Mouse (Mus musculus) lung, adult 18-20 months (tissue): ENCODE results near the gene Zfp472.

Source experiments
- DNase-seq, 2 experiments: peaks; one replicate each; pipeline ENCODE4 v3.0.0; 2022; ENCODE audit warnings: mixed read lengths in 2 of 2

Gene Zfp472

DNA sequence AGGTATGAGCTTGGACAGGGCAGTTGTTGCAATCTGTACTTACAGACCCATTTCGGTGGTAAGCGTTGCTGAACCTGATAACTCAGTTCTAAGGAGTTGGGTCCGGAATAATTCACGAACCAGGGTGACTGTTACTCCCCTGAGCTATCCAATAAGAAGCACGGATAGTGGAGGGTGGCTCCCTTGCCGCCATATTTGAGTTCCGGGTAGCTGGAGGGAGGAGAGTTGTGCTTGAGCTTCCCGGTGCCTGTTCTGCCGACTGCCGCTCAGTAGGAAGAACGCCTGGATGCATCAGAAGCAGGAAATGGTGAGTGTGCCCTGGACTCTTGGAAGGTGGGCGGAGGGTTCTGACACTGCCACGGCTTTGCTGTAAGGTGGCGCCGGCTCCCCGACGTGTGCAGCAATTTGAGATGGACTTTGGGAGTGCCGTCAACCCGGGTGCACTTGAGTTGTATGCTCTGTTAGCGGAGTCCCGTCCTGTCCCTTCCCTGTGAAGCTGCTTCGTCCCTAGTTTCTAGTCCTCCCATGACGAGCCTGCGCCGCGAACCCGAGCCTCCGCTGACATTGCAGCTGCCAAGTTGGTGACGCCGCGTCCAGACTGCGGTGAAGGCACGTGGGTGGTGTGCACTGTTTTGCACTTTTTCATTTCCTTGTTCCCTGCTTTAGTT is at the start of gene Zfp472:
TSS of gene Zfp472 (plus strand) at position 192 of the 668 bp plus-strand sequence.
- peak; percentile 93 to 94 for DNase-seq

DNA sequence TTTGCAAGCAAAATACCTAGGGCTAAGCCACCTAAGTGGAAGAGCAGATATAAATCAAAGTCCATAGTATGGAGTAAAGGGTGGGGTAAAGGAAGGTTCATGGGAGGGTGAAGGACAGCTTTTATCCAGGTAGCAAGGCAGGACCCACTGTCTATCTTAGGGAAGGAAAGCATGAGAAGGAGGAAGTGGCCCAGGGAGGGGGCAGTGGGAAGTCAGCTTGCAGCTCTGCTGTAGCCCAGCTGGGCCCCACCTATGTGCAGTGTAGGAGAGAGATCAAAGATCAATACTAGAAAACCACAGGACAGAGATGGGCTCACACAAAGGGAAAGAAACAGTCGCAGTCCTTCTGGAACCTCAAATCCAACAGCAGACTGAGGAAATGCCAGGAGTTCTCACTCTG is 49.5 kb upstream of the Zfp472 start:
- no peak for DNase-seq

DNA sequence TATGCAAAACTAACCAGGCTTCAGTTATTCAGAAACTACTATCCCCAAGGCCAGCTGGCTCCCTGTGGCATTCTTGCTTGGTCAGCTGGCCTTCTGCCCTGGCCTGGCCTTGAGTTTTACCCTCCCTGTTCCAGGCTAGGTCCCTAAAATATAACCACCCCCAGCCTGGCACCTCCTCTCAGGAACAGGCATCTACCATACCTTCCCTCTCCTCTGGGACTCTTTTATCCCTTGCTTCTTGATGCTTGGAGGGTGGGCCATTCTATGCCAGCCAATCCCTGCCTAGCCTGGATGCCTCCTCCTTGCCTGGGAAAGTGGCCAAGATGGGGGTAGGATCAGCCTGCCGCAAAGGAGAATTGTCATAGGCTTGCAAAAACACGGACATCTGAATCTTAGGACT is 48.5 kb upstream of the Zfp472 start, which contains the start of gene Cyp4f14:
TSS of gene Cyp4f14 (minus strand) at position 212 of the 400 bp plus-strand sequence.
- DNase-seq = no peak

DNA sequence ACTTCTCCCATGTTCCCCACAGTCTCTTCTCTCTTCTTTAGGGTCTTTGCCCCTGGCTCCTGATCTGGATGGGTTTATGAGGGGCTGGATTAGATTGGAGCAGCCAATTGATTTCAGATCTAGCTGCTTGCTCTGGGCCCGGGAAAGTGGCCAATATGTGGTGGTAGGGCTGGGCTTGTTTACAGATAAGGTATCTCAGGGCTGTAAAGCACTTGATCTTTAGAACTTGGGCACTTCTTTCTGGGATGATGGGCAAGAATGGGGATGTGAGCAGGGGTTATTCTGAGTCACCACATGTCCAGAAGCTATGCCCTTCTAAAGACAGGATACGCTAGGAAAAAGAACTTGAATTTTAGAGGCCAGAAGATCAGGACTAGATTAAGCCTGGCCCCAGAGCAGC is 46.5 kb upstream of the Zfp472 start:
- no peak for DNase-seq

DNA sequence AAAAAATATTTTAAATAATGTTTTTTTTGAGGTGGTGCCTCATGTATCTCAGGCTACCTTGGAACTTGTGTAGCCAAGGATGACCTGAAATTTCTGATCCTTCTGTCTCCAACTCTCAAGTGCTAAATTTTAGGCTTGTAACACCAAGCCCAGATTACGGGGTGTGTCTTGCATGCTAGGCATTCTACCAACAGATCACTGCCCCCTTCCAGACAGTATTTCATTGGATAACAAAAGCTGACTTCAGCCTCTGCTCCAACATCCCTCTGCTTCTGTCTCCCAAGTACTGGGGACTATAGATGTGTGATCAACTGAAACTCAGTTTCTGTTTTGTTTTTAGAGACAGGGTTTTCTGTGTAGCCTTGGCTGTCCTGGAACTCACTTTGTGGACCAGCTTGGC is 41.9 kb upstream of the Zfp472 start:
- DNase-seq = no peak

DNA sequence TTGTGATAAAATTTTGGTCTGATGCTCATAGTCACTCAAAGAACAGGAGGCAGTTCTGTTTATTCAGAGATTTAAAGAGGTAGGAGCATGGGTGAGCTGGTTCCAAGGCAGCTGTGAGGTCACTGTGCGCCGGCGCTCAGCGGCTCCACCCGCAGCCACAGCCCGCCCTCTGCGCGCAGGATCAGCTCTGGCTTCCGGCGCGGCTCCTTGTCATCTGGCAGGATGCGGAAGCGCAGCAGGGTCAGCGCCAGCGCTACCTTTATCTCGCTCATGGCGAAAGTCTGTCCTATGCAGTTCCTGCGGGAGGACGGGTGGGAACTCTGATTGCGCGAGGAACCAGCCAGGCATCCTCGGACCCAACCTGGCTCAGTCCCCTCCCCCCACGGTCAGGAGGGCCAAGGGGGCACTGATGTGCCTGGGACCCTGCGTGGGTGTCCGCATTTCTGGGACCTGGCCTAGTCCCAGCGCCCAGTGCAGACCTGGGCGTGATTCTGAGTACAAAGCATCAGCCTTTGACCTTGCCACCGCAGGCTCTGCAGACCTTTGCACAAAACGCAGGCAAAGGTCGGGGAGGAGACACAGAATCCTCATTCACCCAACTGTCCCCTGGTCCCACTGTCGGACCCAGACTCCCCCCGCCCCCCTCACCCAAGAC is 40.8 kb upstream of the Zfp472 start:
- peak; percentile 74 to 84 for DNase-seq

DNA sequence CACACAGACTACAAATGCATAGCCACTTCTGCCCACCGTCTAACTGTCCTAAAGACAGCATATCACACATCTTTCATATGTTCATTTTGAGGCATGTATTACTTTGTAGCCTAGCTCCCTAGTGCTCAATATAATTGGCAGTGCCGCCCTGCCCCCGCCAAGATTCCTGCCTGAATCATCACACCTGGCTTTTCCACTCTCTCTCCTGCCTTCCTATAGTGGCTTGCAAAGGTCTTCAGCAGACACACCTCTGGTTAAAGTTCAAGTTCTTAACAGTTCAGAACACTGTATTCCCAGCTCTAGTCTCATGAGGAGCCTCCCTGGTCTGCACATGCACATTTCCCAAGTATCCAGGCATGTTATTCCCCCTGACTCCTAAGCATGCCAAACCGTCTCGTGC is 37.8 kb upstream of the Zfp472 start:
- DNase-seq = no peak

DNA sequence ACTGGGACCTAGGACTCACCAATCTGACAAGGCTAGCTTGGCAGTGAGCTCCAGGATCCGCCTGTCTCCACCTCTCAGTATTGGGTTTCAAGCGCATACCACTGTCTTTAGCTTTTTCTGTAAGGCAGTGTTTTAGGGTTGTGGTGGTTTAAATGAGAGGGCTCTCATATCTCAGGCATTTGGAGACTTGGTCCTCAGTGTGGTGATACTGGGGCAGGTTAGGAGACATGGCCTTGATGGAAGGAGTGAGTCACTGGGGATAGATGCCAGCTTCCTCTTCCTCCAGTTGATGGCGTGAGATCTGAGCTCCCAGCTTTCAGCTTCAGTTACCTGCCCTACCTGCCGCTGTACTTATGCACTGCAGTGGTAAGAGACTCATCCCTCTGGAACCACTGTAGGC is 25.8 kb upstream of the Zfp472 start:
- no peak for DNase-seq

DNA sequence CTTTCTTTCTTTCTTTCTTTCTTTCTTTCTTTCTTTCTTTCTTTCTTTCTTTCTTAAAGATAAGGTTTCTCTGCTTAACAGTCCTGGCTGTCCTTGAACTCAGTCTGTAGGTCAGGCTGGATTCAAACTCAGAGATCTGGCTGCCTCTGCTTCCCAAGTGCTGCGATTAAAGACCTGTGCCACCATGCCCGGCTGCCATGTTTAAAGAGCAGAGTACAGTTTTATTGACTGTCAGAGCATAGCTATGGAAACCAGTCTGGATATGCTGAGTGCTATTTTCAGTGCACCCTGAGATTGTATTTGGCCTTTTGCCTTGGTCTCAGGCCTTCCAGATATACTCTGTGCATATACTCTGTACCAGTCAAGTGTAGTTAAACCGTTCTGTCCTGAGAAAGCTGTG is 22.0 kb upstream of the Zfp472 start:
- DNase-seq = no peak

DNA sequence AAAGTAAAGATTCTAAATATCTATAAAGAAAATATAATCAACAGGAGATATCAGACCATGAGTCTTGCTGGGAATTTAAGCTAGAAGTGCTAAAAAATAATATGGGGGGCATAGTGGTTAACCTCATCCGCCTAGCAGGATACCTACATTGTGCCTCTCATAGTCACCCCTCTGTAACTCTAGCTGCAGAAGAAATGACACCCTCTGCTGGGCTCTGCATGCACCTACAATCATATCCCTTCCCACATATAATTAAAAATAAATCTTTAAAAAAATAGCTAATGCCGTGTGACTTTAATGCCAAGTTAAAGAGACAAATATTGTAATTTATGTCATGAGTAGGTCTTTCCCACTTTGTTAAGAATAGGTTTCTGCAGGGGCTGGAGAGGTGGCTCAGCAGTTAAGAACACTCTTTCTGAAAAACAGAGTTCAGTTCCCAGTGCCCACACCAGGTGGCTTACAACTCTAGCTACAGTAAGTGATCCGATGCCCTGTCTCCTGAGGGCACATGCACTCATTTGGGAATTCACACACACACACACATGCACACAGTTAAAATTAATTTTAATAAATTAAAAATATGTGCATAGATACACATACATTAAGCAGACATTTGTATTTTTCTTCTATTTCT is 21.1 kb upstream of the Zfp472 start:
- DNase-seq = no peak

DNA sequence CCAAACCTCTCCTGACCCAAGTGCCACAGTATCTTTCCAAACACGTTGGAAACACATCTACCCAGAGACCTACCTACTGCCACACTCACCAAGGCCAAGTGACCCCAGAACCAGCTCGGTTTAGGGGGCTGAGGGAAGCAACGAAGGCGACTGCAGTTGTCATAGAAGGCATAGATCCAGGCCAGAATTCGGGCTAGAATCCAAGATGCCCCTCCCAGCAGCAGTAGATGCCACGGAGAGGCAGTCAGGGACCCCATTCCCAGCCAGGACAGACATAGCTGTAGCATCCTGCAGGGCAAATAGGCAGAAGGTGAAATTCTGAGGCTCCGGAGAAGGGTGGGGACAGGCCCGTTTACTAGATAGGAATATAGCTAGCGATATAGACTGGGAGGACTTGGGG is 18.9 kb upstream of the Zfp472 start:
- DNase-seq = peak in 1 of 2 experiments; percentile 21

DNA sequence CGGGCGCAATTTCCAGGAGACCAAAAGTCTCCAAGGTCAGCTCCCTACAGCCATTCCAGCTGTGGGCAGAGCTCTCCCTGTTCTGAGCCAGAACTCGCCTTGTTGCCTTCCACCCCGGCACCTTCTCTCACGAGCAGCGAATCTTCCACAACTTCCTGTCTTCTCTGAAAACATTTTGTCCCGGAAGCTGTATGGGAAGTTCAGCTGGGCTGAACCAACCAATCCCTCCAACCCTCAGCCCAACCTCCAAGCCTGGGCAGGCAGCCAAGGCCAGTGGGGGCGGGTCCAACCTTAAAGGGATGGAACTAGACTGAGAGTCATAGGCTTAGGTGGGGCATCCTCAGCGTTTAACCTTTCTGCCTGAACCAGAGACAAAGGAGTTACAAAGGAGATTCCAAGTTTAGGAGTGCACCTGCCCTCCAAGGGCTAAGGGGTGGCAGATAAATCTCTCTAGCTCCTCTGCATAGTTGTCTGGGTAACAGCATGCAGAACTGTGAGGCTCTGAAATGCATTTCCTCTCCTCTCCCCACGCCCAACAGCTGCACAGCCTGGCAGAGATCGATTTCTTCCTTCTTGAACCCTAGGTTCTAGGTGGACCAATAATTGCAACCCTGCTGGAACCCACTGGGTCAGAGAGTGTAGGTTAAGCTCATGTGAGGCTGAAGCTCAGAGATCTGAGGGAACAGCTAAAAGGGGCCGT is 18.2 kb upstream of the Zfp472 start, which contains the start of gene Cyp4f13:
TSS of gene Cyp4f13 (minus strand) at position 188 of the 700 bp plus-strand sequence.
- peak; percentile 98 to 99 for DNase-seq

DNA sequence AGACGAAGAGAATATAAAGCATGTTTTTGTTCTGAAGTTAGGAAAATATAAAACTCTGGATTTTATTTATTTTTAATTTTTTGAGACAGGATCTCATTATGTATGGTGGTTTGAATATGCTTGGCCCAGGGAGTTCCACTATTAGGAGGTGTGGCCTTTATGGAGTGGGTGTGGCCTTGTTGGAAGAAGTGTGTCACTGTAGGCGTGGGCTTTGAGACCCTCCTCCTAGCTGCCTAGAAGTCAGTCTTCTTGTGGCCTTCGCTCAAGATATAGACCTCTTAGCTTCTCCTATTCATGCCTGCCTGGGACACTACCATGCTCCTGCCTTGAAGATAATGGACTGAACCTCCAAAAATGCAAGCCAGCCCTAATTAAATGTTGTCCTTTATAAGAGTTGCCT is 15.5 kb upstream of the Zfp472 start:
- no peak for DNase-seq

DNA sequence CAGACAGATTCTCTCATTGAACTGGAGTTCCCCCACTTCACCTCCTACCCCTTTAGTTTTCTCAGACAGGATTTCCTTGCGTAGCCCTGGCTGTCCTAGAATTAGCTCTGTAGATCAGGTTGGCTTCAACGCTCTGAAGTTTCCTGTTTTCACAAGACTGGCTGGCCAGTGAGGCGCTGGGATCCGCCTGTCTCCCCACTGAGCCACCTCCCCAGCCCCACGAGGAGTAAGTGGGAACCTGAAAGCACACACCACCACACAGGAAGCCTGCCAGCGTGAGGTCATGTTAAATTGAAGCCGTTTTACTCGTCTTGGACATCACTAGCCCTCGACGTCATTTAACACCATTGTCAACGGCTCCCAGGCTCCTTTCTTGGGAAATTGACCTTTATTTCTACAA is 14.6 kb upstream of the Zfp472 start:
- DNase-seq = no peak

DNA sequence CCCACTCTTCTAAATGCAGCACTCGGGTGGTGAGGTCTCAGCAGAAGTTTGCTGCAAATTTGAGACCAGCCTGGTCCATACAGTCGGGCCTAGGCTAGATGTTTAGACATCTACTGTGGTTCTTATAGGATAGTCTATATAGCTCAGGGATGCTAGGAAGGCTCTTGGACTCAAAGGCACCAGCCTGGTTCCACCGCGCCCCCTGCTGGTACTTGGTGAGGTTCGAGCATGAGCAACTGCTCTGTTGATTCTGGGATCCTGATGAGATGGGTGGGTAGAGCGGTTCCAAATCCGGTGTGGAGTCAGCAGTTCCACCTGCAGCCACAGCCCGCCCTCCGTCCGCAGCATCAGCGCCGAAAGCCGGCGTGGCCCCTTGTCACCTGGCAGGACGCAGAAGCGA is 14.2 kb upstream of the Zfp472 start:
- DNase-seq = peak; percentile 73 to 79

DNA sequence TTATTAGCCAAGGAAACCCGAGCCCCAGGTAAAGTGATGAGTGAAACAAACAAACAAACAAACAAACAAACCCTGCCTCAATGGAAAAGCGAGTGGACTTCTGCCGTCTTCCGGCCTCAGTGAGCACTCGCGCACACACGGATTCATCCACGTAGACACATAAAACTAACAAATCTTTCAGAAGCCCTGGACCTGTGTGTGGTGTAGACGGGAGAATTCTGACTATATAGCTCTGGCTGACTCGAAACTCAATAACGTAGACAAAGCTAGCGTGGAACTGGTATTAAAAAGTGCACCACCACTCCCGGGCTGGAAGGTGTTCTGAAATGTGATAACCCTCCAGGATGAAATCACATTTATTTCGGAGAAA is 376 bp upstream of the Zfp472 start:
- no peak for DNase-seq

DNA sequence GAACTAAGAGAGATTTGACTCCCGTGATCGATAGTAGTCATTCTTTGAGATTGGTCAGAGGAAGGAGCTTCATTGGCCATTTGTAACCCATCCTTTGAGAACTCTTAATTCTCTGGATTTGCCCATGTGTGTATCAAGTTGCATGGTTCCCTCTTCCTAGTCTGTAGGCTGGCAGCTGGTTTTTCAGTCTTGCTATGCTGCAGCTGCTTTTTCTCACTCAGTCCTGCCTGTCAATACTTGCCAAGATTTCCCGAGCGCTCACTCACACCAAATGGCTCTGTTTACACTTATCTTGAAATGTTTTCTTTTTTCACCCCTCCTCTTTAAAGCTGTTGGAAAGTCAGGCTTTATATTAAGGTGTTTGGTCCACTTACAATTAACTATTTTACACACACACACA is 15.7 kb downstream of the Zfp472 start:
- no peak for DNase-seq

DNA sequence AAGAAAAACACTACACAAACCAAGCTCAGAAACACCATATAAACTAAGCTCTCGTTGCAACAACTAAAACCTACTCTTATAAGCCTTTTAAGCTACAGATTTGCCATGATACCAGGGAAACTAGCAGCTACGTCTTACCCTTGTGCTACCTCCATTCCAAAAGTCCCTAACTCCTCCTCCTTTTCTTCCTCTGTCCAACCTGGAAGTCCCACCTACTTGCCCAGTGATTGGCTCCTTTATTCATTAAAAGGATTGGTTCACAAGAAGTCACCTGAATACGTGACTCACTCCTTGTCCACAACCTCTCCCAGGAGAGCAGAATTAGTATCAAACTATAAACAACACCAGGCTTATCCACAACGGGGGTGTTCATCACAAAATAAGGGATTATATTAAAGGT is 20.7 kb downstream of the Zfp472 start:
- DNase-seq = no peak

DNA sequence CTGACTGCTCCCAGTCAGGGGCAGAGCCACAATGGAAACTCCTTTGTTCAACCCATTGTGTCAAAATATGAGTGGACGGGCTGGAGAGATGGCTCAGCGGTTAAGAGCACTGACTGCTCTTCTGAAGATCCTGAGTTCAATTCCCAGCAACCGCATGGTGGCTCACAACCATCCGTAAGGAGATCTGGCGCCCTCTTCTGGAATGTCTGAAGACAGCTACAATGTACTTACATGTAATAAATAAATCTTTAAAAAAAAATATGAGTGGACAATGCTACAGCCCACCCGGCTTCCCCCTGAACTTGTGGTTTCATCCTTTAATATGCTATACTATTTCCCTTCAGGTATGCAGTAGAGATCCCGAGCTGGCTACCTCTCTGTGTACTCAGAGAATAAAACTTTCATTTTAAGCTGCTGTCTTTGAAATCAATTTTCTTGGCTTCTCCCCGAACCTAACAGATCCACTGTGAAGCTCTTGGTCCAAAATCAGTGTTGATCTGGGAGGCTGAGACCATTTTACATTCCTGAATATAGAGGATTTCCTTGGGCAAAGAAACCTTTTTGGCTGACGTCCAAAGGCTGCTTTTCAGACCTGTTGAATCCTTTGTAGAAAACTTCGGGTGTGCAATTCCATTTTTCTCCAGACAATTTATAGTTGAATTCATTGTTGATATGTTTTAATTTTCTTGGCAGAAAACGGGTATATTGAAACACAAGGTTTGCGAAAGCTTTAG is 26.5 kb downstream of the Zfp472 start:
- peak in 1 of 2 experiments; percentile 38 for DNase-seq

DNA sequence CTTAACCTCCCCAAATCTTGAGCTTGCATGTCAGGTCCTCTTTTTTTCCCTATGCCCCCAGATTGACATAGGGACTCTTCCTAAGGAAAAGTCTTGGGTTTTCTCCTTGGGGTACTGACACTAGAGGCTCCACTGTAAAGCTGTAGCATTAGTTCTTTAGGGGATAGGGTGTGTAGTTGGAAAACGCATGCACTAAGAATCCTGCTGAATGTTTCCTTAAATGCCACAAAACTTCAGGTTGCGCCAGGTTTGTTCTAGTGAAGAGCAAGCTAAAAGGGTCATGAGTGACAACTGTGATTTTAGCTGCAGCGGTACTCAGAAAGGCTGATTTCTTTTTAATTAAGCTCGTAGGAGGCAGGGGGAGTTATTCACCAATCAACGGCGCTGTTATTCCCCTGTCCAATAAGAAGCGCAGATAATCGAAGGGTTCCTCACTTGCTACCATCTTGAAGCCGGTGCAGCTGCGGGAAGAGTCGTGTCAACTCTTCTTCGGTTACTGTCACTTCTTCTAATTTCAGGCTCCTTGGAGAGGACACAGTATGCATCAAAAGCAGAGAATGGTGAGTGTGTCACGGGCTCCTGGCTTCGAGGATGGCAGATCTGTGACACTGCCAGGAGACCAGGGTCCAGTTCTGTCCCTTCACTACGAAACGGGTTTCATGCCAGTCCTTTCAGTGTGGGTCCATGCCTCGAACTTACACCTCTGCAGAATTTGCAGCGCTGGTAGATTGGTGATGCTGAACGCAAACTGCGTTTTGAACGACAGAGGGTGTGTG is 27.3 kb downstream of the Zfp472 start, which contains the start of gene Zfp952:
TSS of gene Zfp952 (plus strand) at position 431 of the 776 bp plus-strand sequence.
- peak; percentile 87 to 89 for DNase-seq

DNA sequence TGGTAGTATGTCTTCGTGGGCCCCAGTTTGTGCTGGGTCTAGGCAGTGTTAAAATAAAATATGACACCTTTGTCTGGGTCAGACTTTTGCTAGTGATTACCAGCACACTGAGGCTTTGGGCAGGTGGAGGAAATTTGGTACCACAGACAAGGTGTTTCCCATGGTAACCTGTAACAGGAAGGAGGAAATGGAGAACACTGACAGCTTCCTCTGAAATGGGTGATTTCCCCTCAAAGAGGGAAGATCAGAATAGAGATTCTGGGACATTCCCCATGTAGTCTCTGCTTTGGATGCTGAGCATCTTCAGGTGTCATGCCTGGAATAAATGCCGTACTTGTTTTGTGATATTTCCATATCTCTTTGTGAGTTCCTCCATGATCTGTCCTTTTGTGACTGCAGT is 32.9 kb downstream of the Zfp472 start:
- DNase-seq = no peak

DNA sequence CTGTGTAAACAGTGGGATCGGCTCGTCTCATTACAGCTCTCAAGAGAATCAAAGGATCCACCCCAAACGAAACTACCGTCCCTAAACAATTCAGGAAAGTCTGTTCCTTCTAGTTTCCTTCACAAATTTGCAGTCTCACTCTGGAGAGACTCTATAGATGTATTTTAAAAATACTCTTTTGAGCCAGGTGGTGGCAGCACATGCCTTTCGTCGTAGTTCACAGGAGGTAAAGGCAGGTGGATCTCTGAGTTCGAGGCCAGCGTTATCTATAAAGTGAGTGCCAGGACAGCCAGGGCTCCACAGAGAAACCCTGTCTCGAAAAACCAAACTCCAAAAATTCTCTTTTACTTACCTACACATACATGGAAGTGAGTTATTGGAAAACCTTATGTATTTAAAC is 42.7 kb downstream of the Zfp472 start:
- DNase-seq = no peak
